Mouse (Mus musculus): ENCODE results near the gene Akap13. TPM values are rescaled to one million over a fixed set of nuclear protein-coding genes. Genes with fewer than 3 reads are reported as not detected.
"Not testable (repeated sequence)": the region's sequence is repeated elsewhere in the genome, so short reads cannot be mapped to it uniquely, and the experiment has no call there.

Akap13 gene
- total and polyA plus RNA-seq, 3 experiments, result 11.4 to 32.5 (median 27.7) TPM

DNA sequence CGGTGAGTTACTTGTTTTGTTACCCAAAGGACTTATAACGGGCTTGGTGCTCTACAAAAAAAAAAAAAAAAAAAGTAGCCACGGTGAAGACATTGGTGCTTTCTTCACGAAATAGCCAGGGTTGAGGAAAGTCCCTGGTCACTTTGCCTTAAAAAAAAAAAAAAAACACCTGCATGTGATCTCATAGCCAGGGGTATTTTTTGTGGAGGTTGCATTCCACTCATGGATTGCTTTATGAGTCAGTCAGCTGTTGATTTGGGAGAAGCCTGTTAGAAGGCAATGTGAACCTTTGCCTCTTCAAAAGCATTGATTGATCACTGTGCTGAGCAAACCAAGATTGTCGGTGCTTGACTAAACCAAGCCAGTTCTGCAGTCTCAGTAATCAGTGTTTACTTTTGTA lies 157.9 kb downstream of the Akap13 start (continued):
- TF ChIP-seq USF1 (IDR thresholded peaks at IDR 0.05; ENCODE audit: low read depth, low read length) (no peak), ETS1 (conservative IDR thresholded peaks at IDR 0.05; ENCODE audit: low read depth, low read length) (peak; percentile 83), JUND (conservative IDR thresholded peaks at IDR 0.05; ENCODE audit: low read depth, low read length) (0 out of 2 replicates have a peak, but pooled peaks have one; percentile 49), CHD1 (IDR thresholded peaks at IDR 0.05; ENCODE audit: low read depth, low read length) (0 out of 2 replicates have a peak, but pooled peaks have one; percentile 50), TBP (conservative IDR thresholded peaks at IDR 0.05; ENCODE audit: low read depth, low read length) (no peak)

DNA sequence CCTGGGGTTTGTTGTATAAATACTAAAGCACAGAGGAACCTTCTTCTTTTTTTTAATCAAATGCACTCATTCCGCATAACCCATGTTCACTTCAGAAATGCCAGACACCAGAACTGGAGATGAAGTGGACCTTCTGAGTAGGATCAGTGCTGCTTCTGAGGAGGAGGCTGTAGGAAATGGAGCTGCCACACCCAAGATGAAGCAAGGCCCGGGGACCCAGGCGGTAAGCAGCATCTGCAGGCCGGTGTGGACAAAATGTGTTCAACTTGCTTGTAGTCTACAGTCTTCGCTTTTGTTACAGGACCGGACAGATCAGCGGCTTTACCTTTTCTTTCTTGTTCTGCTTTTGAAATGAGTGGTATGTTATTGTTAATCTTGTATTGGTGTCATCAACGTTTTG lies 159.5 kb downstream of the Akap13 start:
- Histone ChIP-seq H3K79me2 (replicated peaks; ENCODE audit: control insufficient read depth, extremely low read depth, insufficient read depth, poor library complexity, severe bottlenecking) (peaks cover 17% of the 10 kb centered on the region), H3K27me3 (replicated peaks) (no peaks in the 10 kb centered on the region), H3K4me1 (ENCODE audit: control insufficient read depth in 1 of 2, insufficient read depth in 2 of 2) (peaks cover 5 to 48% of the 10 kb centered on the region in 2 experiments), H3K9me3 (replicated peaks; ENCODE audit: low read length) (no peaks in the 10 kb centered on the region), H3K9ac (ENCODE audit: insufficient read depth, low read depth) (no peak overlapping the region), H3K27ac (ENCODE audit: insufficient read depth, low read depth) (no peak overlapping the region), H3K36me3 (replicated peaks in 1 of 2; ENCODE audit: control insufficient read depth in 1 of 2, insufficient read depth in 1 of 2, low read length in 1 of 2) (peaks cover 9 to 59% of the 10 kb centered on the region in 2 experiments), H3K4me3 (replicated peaks in 1 of 3; ENCODE audit: low read depth in 2 of 3, low read length in 2 of 3, poor library complexity in 1 of 3) (no peak overlapping the region), H3K4me2 (ENCODE audit: insufficient read depth, low read depth, poor library complexity, severe bottlenecking) (no peak overlapping the region)
- dilution Hi-C loops (cut with MboI; ENCODE audit: extremely low pct_ligation_motif_present, extremely low pct_unique_long_range_greater_than_20kb, low sequenced_read_pairs) (no loop called here), in situ Hi-C loops (cut with MboI; ENCODE audit: low pct_ligation_motif_present, low pct_unique_long_range_greater_than_20kb, low sequenced_read_pairs) (no loop called here)
- DNase-seq (ENCODE audit: extremely low read depth), result no peak
- no peak for TF ChIP-seq NELFE (IDR thresholded peaks at IDR 0.05; ENCODE audit: low read depth, low read length)
- no peak for TF ChIP-seq ZKSCAN1 (IDR thresholded peaks at IDR 0.05; ENCODE audit: borderline replicate concordance, low read depth, low read length)
- no peak for TF ChIP-seq EP300 (IDR thresholded peaks at IDR 0.05; ENCODE audit: low read length)
- TF ChIP-seq GABPA (IDR thresholded peaks at IDR 0.05; ENCODE audit: insufficient replicate concordance, low read depth, low read length), result no peak

- Histone ChIP-seq H3K79me2 (replicated peaks; ENCODE audit: control insufficient read depth, extremely low read depth, insufficient read depth, poor library complexity, severe bottlenecking) (peaks cover 13% of the 10 kb centered on the region; the same call in 1 of the 2 replicates), H3K36me3 (replicated peaks in 1 of 2; ENCODE audit: control insufficient read depth in 1 of 2, insufficient read depth in 1 of 2, low read length in 1 of 2) (peaks cover 15 to 60% of the 10 kb centered on the region in 2 experiments), H3K4me1 (ENCODE audit: control insufficient read depth in 1 of 2, insufficient read depth in 2 of 2) (peaks cover 3 to 24% of the 10 kb centered on the region in 2 experiments)
- H3K4me2 ChIP-seq (ENCODE audit: insufficient read depth, low read depth, poor library complexity, severe bottlenecking); H3K4me3 ChIP-seq (replicated peaks in 1 of 3; ENCODE audit: low read depth in 2 of 3, low read length in 2 of 3, poor library complexity in 1 of 3); H3K27ac ChIP-seq (ENCODE audit: insufficient read depth, low read depth); H3K9me3 ChIP-seq (replicated peaks; ENCODE audit: low read length); DNase-seq (ENCODE audit: extremely low read depth); in situ Hi-C loops (cut with MboI; ENCODE audit: low pct_ligation_motif_present, low pct_unique_long_range_greater_than_20kb, low sequenced_read_pairs); H3K9ac ChIP-seq (ENCODE audit: insufficient read depth, low read depth); dilution Hi-C loops (cut with MboI; ENCODE audit: extremely low pct_ligation_motif_present, extremely low pct_unique_long_range_greater_than_20kb, low sequenced_read_pairs); H3K27me3 ChIP-seq (replicated peaks): not testable (repeated sequence)
These were observed 161.9 kb downstream of the Akap13 start for GRCm38 (mm10) chr7:75617246-75617645.

- dilution Hi-C loops (cut with MboI; ENCODE audit: extremely low pct_ligation_motif_present, extremely low pct_unique_long_range_greater_than_20kb, low sequenced_read_pairs) (no loop called here), in situ Hi-C loops (cut with MboI; ENCODE audit: low pct_ligation_motif_present, low pct_unique_long_range_greater_than_20kb, low sequenced_read_pairs) (no loop called here)
- peaks cover 4% of the 10 kb centered on the region; the same call in 1 of the 2 replicates for H3K79me2 ChIP-seq (replicated peaks; ENCODE audit: control insufficient read depth, extremely low read depth, insufficient read depth, poor library complexity, severe bottlenecking)
- H3K4me2 ChIP-seq (ENCODE audit: insufficient read depth, low read depth, poor library complexity, severe bottlenecking), result no peak overlapping the region
- peaks cover 3 to 12% of the 10 kb centered on the region in 2 experiments; a peak in 3 of 4 replicates for H3K4me1 ChIP-seq (ENCODE audit: control insufficient read depth in 1 of 2, insufficient read depth in 2 of 2)
- no peaks in the 10 kb centered on the region for H3K27me3 ChIP-seq (replicated peaks)
- no peak overlapping the region for H3K4me3 ChIP-seq (replicated peaks in 1 of 3; ENCODE audit: low read depth in 2 of 3, low read length in 2 of 3, poor library complexity in 1 of 3)
- no peak overlapping the region for H3K27ac ChIP-seq (ENCODE audit: insufficient read depth, low read depth)
- no peak for DNase-seq (ENCODE audit: extremely low read depth)
- TF ChIP-seq JUND (conservative IDR thresholded peaks at IDR 0.05; ENCODE audit: low read depth, low read length) (no peak), PAX5 (IDR thresholded peaks at IDR 0.05; ENCODE audit: low read length) (no peak), JUN (IDR thresholded peaks at IDR 0.05; ENCODE audit: insufficient read depth, low read depth, low read length) (no peak), ELF1 (IDR thresholded peaks at IDR 0.05; ENCODE audit: low read depth, low read length) (no peak), NRF1 (IDR thresholded peaks at IDR 0.05; ENCODE audit: low read depth, low read length) (no peak), BHLHE40 (IDR thresholded peaks at IDR 0.05; ENCODE audit: low read depth, low read length) (no peak), SMC3 (IDR thresholded peaks at IDR 0.05; ENCODE audit: low read depth, low read length) (no peak), ZC3H11A (IDR thresholded peaks at IDR 0.05; ENCODE audit: low read depth, low read length) (no peak), EP300 (IDR thresholded peaks at IDR 0.05; ENCODE audit: low read length) (no peak), TBP (conservative IDR thresholded peaks at IDR 0.05; ENCODE audit: low read depth, low read length) (no peak), MYC (IDR thresholded peaks at IDR 0.05; ENCODE audit: low read depth, low read length) (no peak), CHD2 (IDR thresholded peaks at IDR 0.05; ENCODE audit: low read length) (no peak), POLR2A (IDR thresholded peaks at IDR 0.05; ENCODE audit: low read depth, low read length) (no peak), MAZ (IDR thresholded peaks at IDR 0.05; ENCODE audit: low read depth, low read length) (no peak), IRF4 (IDR thresholded peaks at IDR 0.05; ENCODE audit: low read depth, low read length) (no peak), ZKSCAN1 (IDR thresholded peaks at IDR 0.05; ENCODE audit: borderline replicate concordance, low read depth, low read length) (no peak)
- H3K36me3 ChIP-seq (replicated peaks in 1 of 2; ENCODE audit: control insufficient read depth in 1 of 2, insufficient read depth in 1 of 2, low read length in 1 of 2), result peaks cover 16 to 69% of the 10 kb centered on the region in 2 experiments
- no peaks in the 10 kb centered on the region for H3K9me3 ChIP-seq (replicated peaks; ENCODE audit: low read length)
- no peak overlapping the region for H3K9ac ChIP-seq (ENCODE audit: insufficient read depth, low read depth)
These were observed 163.4 kb downstream of the Akap13 start for GRCm38 (mm10) chr7:75618699-75619098.
